Mouse (Mus musculus): ENCODE results near the gene Gm49393.
"Not testable (repeated sequence)": the region's sequence is repeated elsewhere in the genome, so short reads cannot be mapped to it uniquely, and the experiment has no call there.

GRCm38 (mm10) chr13:60941884-60942283 lies 6.5 kb upstream of the Gm49393 start, which contains the start of gene Tpbpa:
- TF ChIP-seq CTCF (IDR thresholded peaks at IDR 0.05; ENCODE audit: borderline replicate concordance, control insufficient read depth, extremely low read depth, insufficient read depth, low read length, poor library complexity); POLR2A (IDR thresholded peaks at IDR 0.05; ENCODE audit: control insufficient read depth, extremely low read depth, insufficient read depth, low read length, poor library complexity): not testable (repeated sequence)
